Mouse (Mus musculus) mesoderm, embryonic 11.5 days (tissue): ENCODE measurements around the gene Rab4b.

Experiments used
- DNase-seq: peaks from one replicate; pipeline ENCODE4 v3.0.0-alpha.2; 2012; ENCODE audit warnings: low read depth, low spot score

Gene Rab4b

DNA sequence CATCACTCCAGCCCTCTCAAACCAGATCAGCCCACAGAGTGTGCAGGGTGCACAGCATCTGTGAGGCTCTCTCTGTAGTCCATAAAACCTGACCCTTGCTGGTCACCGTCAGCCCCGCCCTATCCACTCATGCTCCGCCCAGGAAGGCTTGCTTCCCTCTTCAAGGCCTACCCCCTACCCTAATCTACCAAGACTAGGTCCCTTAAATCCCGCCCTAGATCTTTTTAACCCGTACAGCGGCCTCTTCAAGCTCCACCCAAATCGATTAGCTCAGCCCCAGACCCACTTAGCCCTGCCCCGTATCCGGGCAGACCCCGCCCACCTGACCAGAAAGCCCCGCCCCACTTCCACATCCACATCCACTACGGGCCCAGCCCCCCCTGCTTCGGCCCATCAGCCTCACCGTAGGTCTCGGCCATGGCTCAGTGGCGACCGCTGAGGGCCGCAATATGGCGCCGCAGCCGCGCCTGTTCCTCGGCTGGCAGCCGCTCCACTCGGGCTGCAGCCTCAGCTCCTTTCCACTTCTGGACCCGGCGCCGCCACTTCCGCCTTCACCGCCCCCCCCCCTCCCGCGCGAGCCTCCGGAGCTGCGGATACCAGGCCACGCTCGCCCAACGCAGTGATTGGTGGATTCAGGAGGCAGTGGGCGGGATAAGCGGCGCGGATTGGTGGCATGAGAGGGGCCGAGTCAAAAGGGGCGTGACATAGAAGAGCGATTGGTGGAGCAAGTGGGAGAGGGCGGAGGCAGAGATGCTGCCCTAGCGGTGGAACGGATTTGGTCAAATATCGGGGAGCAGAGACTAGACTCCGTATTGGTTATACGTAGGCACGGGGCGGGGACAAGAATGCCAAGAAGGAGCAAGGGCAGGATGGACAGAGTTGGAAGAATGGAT is at the start of gene Rab4b:
Gene Rab4b (minus strand): TSS at position 573 of the 893 bp plus-strand sequence.
- DNase-seq, result peak; percentile 100

DNA sequence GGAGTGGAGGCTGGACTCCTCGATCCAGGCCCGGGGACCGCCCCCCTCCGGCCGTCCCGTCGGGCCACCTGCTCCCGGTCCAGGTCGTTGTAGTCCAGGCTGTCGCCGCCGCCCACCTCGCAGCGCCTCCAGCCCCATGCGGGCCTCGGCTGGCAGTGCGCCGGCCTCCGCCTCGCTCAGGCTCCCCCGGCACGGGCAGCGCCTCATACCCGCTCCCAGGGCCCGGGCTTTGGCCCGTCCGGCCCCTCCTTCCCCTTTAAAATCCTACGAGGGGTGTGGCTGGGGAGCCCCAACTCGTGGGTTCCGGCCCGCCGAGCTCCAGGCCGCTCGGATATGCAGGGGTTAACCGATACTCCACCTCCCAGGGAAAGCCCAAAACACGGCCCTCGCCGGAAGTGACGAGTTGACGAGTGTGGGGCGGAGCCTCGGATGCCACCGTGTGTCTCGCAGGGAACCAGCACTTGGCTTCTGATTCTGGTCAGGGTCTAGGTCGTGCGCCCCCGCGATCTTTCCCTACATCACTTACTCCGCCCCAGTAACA is 49.7 kb upstream of the Rab4b start, which contains the start of gene Itpkc:
Gene Itpkc (minus strand): TSS at position 381 of the 541 bp plus-strand sequence.
- peak; percentile 96 for DNase-seq

- DNase-seq, result no peak
Observed at GRCm38 (mm10) chr7:27227676-27228075, 49.0 kb upstream of the Rab4b start.

DNA sequence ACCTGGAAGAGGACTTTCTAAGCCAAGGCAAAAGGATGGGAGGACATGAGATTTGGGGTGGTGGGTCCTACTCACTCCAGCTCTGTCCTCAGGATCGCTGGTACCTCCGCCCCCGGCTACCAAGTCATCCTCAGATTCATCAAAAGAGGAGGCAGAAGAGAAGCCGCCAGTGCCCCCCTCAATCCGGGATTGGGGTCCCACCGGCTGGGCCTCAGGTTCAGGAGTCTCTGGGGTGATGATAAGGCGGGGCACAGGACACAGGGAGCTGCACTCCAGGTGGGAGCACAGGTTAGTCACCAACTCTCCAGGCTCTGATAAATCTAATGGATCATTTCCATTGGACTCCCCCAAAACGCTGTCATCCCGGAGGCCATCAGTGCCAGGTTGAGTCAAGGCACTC is 48.6 kb upstream of the Rab4b start:
- DNase-seq, result no peak

GRCm38 (mm10) chr7:27224877-27225575 is 46.3 kb upstream of the Rab4b start:
- no peak for DNase-seq

DNA sequence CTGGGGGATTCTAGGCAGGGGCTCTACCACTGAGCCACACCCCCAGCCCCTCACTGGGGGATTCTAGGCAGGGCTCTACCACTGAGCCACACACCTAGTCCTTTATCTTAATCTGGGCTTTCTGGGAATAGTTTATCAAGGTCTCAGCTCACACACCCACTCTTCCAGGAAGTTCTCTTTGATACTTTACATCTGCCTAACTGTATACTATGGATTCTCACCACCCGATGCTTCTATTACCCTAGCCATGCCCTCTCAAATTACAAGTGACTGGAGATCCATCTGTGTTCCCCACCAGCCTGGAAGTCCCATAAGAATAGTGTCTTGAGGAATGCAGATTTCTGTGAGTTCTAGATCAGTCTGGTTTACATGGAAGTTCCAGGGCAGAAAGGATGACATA is 43.8 kb upstream of the Rab4b start:
- no peak for DNase-seq

DNA sequence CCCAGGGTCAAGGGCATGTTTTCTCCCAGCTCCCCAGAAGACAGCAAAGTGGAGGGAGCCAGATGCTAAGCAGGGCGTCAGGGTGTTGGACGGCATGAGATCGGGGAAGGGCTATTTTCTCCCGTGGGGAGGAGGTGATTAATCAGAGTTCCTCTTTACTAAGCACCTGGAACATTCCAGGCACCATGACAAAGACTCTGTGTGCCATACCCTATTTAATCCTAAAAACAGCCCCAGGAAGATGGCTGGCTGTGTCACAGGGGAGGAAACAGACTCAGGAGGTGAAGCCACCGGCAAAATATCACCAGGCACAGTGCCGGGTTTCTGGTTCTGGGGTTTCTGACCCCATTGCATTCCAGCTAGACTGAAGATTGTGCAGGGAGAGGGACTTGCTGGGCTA is 43.2 kb upstream of the Rab4b start:
- no peak for DNase-seq

- DNase-seq, result no peak
Observed at GRCm38 (mm10) chr7:27219937-27220336, 41.2 kb upstream of the Rab4b start.

DNA sequence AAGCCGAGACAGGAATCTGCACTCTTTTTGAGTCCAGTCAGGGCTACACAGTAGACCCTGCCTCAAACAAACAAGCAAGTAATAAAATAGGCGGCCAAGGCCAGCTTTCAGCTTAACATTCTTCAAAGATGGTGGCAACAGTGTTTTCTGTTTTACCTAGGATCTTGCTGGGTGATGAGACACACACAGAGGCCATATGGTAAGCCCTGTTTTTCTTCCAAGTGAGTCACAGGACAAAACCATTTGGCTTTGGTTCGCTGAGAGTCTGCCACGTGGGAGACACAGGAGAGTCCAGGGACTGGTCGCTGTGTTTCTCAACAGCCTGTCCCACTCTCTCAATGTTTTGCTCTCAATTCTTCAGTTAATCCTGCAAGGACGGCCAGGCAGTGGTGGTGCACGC is 39.9 kb upstream of the Rab4b start:
- no peak for DNase-seq

- DNase-seq, result no peak
Observed at GRCm38 (mm10) chr7:27212626-27213025, 33.9 kb upstream of the Rab4b start.

DNA sequence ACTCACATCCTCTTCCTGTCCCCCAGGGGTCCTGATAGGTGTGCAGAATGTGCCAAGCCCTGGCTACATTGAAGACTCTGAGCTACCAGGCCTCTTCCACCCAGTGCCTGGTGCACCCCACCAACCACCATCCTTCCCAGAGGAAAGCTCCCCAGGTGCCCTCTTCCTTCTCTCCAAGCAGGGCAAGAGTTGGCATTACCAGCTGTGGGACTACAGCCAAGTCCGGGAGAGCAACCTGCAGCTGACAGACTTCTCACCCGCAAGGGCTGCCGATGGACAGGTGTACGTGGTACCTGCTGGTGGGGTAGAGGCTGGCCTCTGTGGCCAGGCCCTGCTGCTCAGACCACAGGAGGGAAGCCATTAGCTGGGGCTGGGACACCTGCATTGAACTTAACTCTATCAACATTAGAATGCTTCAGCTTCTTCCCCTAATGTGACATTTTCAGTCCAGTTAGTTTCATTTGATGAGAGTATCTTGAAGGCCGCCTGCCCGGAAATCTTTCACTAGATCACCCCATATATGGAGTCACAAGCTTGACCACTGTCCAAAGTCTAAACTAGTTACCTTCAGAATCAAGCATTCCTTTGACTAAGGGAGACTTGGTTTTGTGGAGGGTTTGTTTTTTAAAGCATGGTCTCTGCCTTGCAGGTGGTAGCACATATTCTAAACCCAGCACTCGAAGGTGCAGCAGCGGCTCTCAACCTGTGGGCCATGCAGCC is 25.2 kb upstream of the Rab4b start:
- no peak for DNase-seq

DNA sequence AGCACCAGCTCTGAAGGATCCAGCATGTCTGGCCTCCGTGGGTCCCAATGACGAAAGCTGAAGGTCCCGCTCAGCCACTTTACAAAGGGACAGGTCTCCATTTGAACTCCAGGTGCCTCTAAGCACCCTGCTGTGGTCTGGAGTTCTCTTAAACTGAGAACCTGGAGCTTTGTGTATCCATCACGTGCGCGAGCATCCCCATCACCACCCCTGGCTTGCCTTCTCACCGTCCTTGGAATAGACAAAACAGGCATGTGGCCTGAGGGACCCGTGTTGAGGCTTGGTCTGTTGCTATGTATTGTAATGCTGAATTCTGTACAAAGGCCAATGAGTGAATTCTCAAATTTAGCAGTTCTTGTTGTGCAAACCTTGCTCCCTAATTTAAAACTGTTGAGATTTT is 20.1 kb upstream of the Rab4b start:
- DNase-seq, result no peak

- no peak for DNase-seq
Observed at GRCm38 (mm10) chr7:27198355-27198754, 19.7 kb upstream of the Rab4b start.

GRCm38 (mm10) chr7:27197634-27198033 is 18.9 kb upstream of the Rab4b start:
- DNase-seq, result no peak

- DNase-seq, result no peak
Observed at GRCm38 (mm10) chr7:27197136-27197535, 18.4 kb upstream of the Rab4b start.

GRCm38 (mm10) chr7:27195681-27196611 is 17.2 kb upstream of the Rab4b start, which contains the start of the genes BC024978 and Snrpa:
Gene BC024978 (plus strand): TSS chr7:27195781.
Gene Snrpa (minus strand): TSS chr7:27196271.
- peak; percentile 98 for DNase-seq

DNA sequence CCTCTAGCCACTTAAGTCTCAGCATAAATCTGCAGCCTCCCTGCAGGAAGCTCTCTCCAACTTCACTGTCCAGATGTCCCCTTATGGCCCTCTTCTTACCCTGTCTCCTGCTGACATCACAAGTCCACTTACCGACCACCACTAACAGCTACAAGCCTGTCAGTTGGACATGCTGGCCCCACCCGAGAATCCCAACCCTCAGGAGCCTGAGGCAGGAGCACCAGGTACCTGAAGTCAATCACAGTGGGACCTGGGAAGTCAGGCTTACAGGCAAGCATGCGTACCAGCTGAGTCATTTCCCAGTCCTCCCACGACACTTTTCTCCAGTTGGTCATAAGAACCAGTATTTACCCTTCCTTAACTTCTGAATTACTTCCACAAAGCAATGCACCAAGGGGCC is 15.0 kb upstream of the Rab4b start:
- DNase-seq, result no peak

DNA sequence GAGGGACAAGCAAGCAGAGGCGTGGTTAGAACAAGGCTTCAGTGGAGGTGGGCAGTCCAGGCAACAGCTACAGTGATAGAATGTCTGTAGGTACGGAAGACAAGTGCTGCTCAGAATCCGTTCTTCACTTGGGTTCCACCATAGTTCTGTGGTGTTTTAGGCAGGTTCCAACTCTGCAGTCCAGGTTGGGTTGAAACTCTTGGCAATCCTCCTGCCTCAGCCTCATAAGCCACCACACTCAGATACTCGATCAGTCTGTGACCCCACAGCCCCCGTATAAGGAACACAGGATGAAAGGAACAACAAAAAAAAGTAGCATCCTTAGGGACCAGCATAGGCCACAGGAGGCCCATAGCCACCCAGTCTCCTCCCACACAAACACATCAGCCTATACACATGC is 13.7 kb upstream of the Rab4b start:
- DNase-seq, result no peak

DNA sequence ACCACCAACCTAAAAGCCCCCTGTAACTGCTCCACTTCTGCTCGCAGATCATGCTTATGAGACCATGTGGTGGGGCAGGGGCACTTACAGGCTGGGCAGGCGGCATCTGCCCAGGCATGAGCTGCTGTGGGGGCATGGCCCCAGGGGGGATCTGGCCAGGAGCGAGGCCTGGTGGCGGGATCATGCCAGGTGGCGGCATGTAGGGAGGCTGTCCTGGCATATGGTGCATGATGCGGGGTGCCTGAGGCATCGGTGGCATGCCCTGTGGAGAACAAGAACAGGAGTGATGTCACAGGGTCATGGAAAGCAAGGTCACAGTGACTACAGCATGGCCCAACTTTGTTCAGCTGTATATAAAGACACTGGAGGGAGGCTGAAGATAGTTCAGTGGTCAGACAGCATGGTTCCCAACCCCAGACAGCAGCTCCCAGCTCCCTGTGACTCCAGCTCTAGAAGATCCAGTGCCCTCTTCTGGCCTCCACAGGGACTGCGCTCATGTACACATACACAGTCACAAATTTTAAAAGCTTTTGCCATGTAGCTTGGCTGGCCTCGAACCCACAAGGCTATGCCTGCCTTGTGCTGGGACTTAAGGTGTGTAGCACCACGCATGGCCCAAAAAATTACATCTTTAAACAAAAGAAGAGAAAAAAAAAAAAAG is 10.7 kb upstream of the Rab4b start:
- DNase-seq, result no peak

DNA sequence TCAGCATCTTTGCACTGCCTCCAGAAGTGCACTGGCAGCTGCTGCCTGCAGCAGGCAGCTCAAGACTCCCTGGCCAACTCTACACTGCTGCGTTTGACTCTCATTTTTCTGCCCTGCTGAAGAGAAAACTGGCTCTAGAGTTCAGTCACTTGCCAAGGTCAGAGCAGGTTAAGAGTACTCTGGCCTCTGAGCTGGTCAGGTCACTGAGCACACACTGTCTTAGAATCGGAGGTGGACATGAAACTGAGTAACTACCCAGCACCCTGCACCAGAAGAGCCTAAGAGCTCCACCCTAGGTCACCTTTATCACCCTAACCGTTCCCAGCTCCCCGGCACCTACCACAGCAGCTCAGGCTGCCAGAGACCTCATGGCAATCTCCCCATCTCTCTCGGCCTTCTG is 7.3 kb upstream of the Rab4b start:
- DNase-seq, result no peak
